Mouse (Mus musculus): Measurements from ENCODE around the gene Mslnl. TPM values are rescaled to one million over a fixed set of nuclear protein-coding genes. Genes with fewer than 3 reads are reported as not detected.
A peak's percentile ranks its signal among the peaks of the same experiment; 100 is the strongest.

Mslnl gene
- polyA plus RNA-seq, 1 experiment from 2014 or later, result not detected

- H3K36me3 ChIP-seq, result peaks cover 55% of the 10 kb centered on the region
- H3K27ac ChIP-seq, result peak within 1 kb of the TSS; percentile 95
- H3K4me3 ChIP-seq, result peak within 1 kb of the TSS; percentile 86
- H3K27me3 ChIP-seq (ENCODE audit: insufficient read depth, poor library complexity, severe bottlenecking), result no peaks in the 10 kb centered on the region
- no peaks in the 10 kb centered on the region for H3K9me3 ChIP-seq
- WGBS, result 2% methylated on average over 14 of the region's 14 CpGs
- DNase-seq (ENCODE audit: low spot score), result peak; percentile 71
- H3K4me1 ChIP-seq (replicated peaks), result peaks cover 73% of the 10 kb centered on the region
Measured at GRCm38 (mm10) chr17:25792615-25793014, 56.8 kb downstream of the Mslnl start, which contains the start of gene Fam173a. Gene Fam173a, minus strand, starts transcription at chr17:25792901.

GRCm38 (mm10) chr17:25794197-25794596 is 58.4 kb downstream of the Mslnl start:
- Histone ChIP-seq H3K4me3 (peak overlapping the region; percentile 86), H3K4me1 (replicated peaks) (peaks cover 72% of the 10 kb centered on the region), H3K36me3 (peaks cover 39% of the 10 kb centered on the region), H3K27me3 (ENCODE audit: insufficient read depth, poor library complexity, severe bottlenecking) (no peaks in the 10 kb centered on the region), H3K9me3 (no peaks in the 10 kb centered on the region), H3K27ac (peak overlapping the region; percentile 95)
- WGBS, result 25% methylated on average over 13 of the region's 13 CpGs
- peak; percentile 68 for DNase-seq (ENCODE audit: low spot score)

- H3K4me1 ChIP-seq (replicated peaks), result peaks cover 72% of the 10 kb centered on the region
Measured at GRCm38 (mm10) chr17:25794998-25795397, 59.2 kb downstream of the Mslnl start.

GRCm38 (mm10) chr17:25795609-25796092 is 59.8 kb downstream of the Mslnl start, which contains the start of gene AC134908.4:
Gene AC134908.4, minus strand, starts transcription at chr17:25795659.
- H3K36me3 ChIP-seq, result peaks cover 27% of the 10 kb centered on the region
- no peaks in the 10 kb centered on the region for H3K9me3 ChIP-seq
- no peaks in the 10 kb centered on the region for H3K27me3 ChIP-seq (ENCODE audit: insufficient read depth, poor library complexity, severe bottlenecking)
- peak within 1 kb of the TSS; percentile 95 for H3K27ac ChIP-seq
- DNase-seq (ENCODE audit: low spot score), result peak; percentile 95
- WGBS, result 2% methylated on average over 6 of the region's 6 CpGs
- peaks cover 68% of the 10 kb centered on the region for H3K4me1 ChIP-seq (replicated peaks)
- H3K4me3 ChIP-seq, result peak within 1 kb of the TSS; percentile 86

More at GRCm38 (mm10) chr17:25794998-25795397, 59.2 kb downstream of the Mslnl start:
- Histone ChIP-seq H3K27ac (peak overlapping the region; percentile 95), H3K36me3 (peaks cover 31% of the 10 kb centered on the region), H3K4me3 (peak overlapping the region; percentile 86), H3K9me3 (no peaks in the 10 kb centered on the region), H3K27me3 (ENCODE audit: insufficient read depth, poor library complexity, severe bottlenecking) (no peaks in the 10 kb centered on the region)
- whole genome bisulfite sequencing, result 53% methylated on average over 17 of the region's 17 CpGs
- DNase-seq (ENCODE audit: low spot score), result no peak

- Histone ChIP-seq H3K9me3 (no peaks in the 10 kb centered on the region), H3K36me3 (peaks cover 26% of the 10 kb centered on the region), H3K4me1 (replicated peaks) (peaks cover 66% of the 10 kb centered on the region), H3K27me3 (ENCODE audit: insufficient read depth, poor library complexity, severe bottlenecking) (peaks cover under 1% of the 10 kb centered on the region; the same call in 1 of the 2 replicates), H3K4me3 (peak overlapping the region; percentile 86), H3K27ac (peak overlapping the region; percentile 95)
- under 1% methylated on average over 37 of the region's 37 CpGs for WGBS
- no peak for DNase-seq (ENCODE audit: low spot score)
Measured at GRCm38 (mm10) chr17:25796211-25796771, 60.4 kb downstream of the Mslnl start.

- Histone ChIP-seq H3K4me1 (replicated peaks) (peaks cover 63% of the 10 kb centered on the region), H3K36me3 (peaks cover 26% of the 10 kb centered on the region), H3K27me3 (ENCODE audit: insufficient read depth, poor library complexity, severe bottlenecking) (peaks cover 5% of the 10 kb centered on the region; the same call in 1 of the 2 replicates), H3K4me3 (peak within 1 kb of the TSS; percentile 86), H3K27ac (peak within 1 kb of the TSS; percentile 95), H3K9me3 (no peaks in the 10 kb centered on the region)
- DNase-seq (ENCODE audit: low spot score), result peak; percentile 94
- WGBS, result under 1% methylated on average over 35 of the region's 35 CpGs
Measured at GRCm38 (mm10) chr17:25796951-25797369, 61.1 kb downstream of the Mslnl start, which contains the start of gene Metrn. Gene Metrn, minus strand, starts transcription at chr17:25797136.

Other genes starting within 250 kb of the Mslnl start
- gene Sstr5, start 238.8 kb upstream of the Mslnl start, polyA plus RNA-seq (2016; fragmentation: Nextera tagmentation; extraction: Ambion mirVana), result 0.06 and 0.27 TPM in 2 replicates
- 9.1 and 10.7 TPM in 2 replicates for gene Sox8, start 165.4 kb upstream of the Mslnl start, polyA plus RNA-seq (2016; fragmentation: Nextera tagmentation; extraction: Ambion mirVana)
- gene Lmf1, start 157.0 kb upstream of the Mslnl start, polyA plus RNA-seq (2016; fragmentation: Nextera tagmentation; extraction: Ambion mirVana), result 27.3 and 29.4 TPM in 2 replicates
- 2.4 and 4.4 TPM in 2 replicates for gene Gng13, start 18.9 kb upstream of the Mslnl start, polyA plus RNA-seq (2016; fragmentation: Nextera tagmentation; extraction: Ambion mirVana)
- 47.2 and 60.4 TPM in 2 replicates for gene Chtf18, start 8.6 kb upstream of the Mslnl start, polyA plus RNA-seq (2016; fragmentation: Nextera tagmentation; extraction: Ambion mirVana)
- 22.2 and 24.8 TPM in 2 replicates for gene Rpusd1, start 8.4 kb upstream of the Mslnl start, polyA plus RNA-seq (2016; fragmentation: Nextera tagmentation; extraction: Ambion mirVana)
- 0.33 TPM in 1 of 2 replicates, not detected in the other for gene Msln, start 18.3 kb downstream of the Mslnl start, polyA plus RNA-seq (2016; fragmentation: Nextera tagmentation; extraction: Ambion mirVana)
- 25.3 and 25.7 TPM in 2 replicates for gene Narfl, start 37.7 kb downstream of the Mslnl start, polyA plus RNA-seq (2016; fragmentation: Nextera tagmentation; extraction: Ambion mirVana)
- 68.1 and 88.5 TPM in 2 replicates for gene Haghl, start 49.6 kb downstream of the Mslnl start, polyA plus RNA-seq (2016; fragmentation: Nextera tagmentation; extraction: Ambion mirVana)
- 0.95 and 1.2 TPM in 2 replicates for gene Ccdc78, start 50.5 kb downstream of the Mslnl start, polyA plus RNA-seq (2016; fragmentation: Nextera tagmentation; extraction: Ambion mirVana)
- gene Fam173a, start 56.9 kb downstream of the Mslnl start, polyA plus RNA-seq (2016; fragmentation: Nextera tagmentation; extraction: Ambion mirVana), result 68.1 and 76.0 TPM in 2 replicates
- 3.4 and 4.5 TPM in 2 replicates for gene AC134908.4, start 59.6 kb downstream of the Mslnl start, polyA plus RNA-seq (2016; fragmentation: Nextera tagmentation; extraction: Ambion mirVana)
- 174 and 193 TPM in 2 replicates for gene Metrn, start 61.1 kb downstream of the Mslnl start, polyA plus RNA-seq (2016; fragmentation: Nextera tagmentation; extraction: Ambion mirVana)
- 11.0 and 16.7 TPM in 2 replicates for gene Fbxl16, start 73.0 kb downstream of the Mslnl start, polyA plus RNA-seq (2016; fragmentation: Nextera tagmentation; extraction: Ambion mirVana)
- gene Wdr24, start 87.6 kb downstream of the Mslnl start, polyA plus RNA-seq (2016; fragmentation: Nextera tagmentation; extraction: Ambion mirVana), result 30.1 and 30.7 TPM in 2 replicates
- gene Jmjd8, start 92.8 kb downstream of the Mslnl start, polyA plus RNA-seq (2016; fragmentation: Nextera tagmentation; extraction: Ambion mirVana), result 51.5 and 64.3 TPM in 2 replicates
- 360 and 390 TPM in 2 replicates for gene Stub1, start 97.4 kb downstream of the Mslnl start, polyA plus RNA-seq (2016; fragmentation: Nextera tagmentation; extraction: Ambion mirVana)
- 1.7 and 3.1 TPM in 2 replicates for gene Rhbdl1, start 101.3 kb downstream of the Mslnl start, polyA plus RNA-seq (2016; fragmentation: Nextera tagmentation; extraction: Ambion mirVana)
- 1.5 and 3.1 TPM in 2 replicates for gene Gm20683, start 105.7 kb downstream of the Mslnl start, polyA plus RNA-seq (2016; fragmentation: Nextera tagmentation; extraction: Ambion mirVana)
- gene Rhot2, start 108.8 kb downstream of the Mslnl start, polyA plus RNA-seq (2016; fragmentation: Nextera tagmentation; extraction: Ambion mirVana), result 18.8 and 28.5 TPM in 2 replicates
- gene Wdr90, start 125.5 kb downstream of the Mslnl start, polyA plus RNA-seq (2016; fragmentation: Nextera tagmentation; extraction: Ambion mirVana), result 46.0 and 54.4 TPM in 2 replicates
- gene Mcrip2, start 132.7 kb downstream of the Mslnl start, polyA plus RNA-seq (2016; fragmentation: Nextera tagmentation; extraction: Ambion mirVana), result 10.6 and 14.7 TPM in 2 replicates
- gene Mettl26, start 139.0 kb downstream of the Mslnl start, polyA plus RNA-seq (2016; fragmentation: Nextera tagmentation; extraction: Ambion mirVana), result 69.9 and 73.9 TPM in 2 replicates
- 5.8 and 26.3 TPM in 2 replicates for gene Wfikkn1, start 144.8 kb downstream of the Mslnl start, polyA plus RNA-seq (2016; fragmentation: Nextera tagmentation; extraction: Ambion mirVana)
- gene Rab40c, start 183.7 kb downstream of the Mslnl start, polyA plus RNA-seq (2016; fragmentation: Nextera tagmentation; extraction: Ambion mirVana), result 33.4 and 43.4 TPM in 2 replicates
- 65.4 and 72.6 TPM in 2 replicates for gene Pigq, start 208.9 kb downstream of the Mslnl start, polyA plus RNA-seq (2016; fragmentation: Nextera tagmentation; extraction: Ambion mirVana)
- 0.21 and 0.55 TPM in 2 replicates for gene Nhlrc4, start 208.9 kb downstream of the Mslnl start, polyA plus RNA-seq (2016; fragmentation: Nextera tagmentation; extraction: Ambion mirVana)
- gene A930017K11Rik, start 216.5 kb downstream of the Mslnl start, polyA plus RNA-seq (2016; fragmentation: Nextera tagmentation; extraction: Ambion mirVana), result 0.25 and 0.34 TPM in 2 replicates
- 32.4 and 35.0 TPM in 2 replicates for gene Capn15, start 249.8 kb downstream of the Mslnl start, polyA plus RNA-seq (2016; fragmentation: Nextera tagmentation; extraction: Ambion mirVana)

Data from hindbrain, embryonic 10.5 days (tissue).